Mouse (Mus musculus): ENCODE results near the gene Kcna1. TPM values are rescaled to one million over a fixed set of nuclear protein-coding genes. Genes with fewer than 3 reads are reported as not detected.

The Kcna1 gene
- not detected for total RNA-seq (2023)

DNA sequence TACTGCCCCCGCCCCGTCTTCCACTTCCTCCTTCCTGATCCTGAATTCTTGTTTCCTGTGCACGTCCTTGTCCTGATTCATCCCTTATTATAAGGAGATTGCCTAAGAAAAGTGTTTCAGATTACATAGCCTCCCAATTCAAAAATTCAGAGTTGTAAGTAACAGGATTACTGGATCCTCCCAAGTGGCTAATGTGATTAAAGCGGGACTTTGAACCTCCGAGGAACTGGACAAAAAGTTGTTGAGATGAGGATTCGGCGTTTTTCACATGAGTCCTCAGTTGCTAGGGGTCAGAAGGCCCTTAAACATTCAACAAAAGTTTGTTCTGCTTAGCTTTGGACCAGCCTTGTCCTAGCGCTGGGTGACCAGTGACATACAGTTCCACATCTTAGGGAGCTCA is at the start of gene Kcna1:
TSS of gene Kcna1 (minus strand) at position 4 of the 400 bp plus-strand sequence.

Other genes with a start within 250 kb of the Kcna1 start
- not detected for gene Kcna5, start 111.0 kb downstream of the Kcna1 start, total RNA-seq (2023)
- gene Kcna6, start 94.3 kb upstream of the Kcna1 start, total RNA-seq (2023) = 0.56 TPM
- gene Ndufa9, start 202.8 kb upstream of the Kcna1 start, total RNA-seq (2023) = 65.2 TPM
- gene Akap3, start 206.7 kb upstream of the Kcna1 start, total RNA-seq (2023) = not detected

Data from CD4-positive naive resting alpha-beta T cell, adult 57 days (primary cell).